Mouse (Mus musculus): ENCODE data around the gene Miip. TPM values are rescaled to one million over a fixed set of nuclear protein-coding genes. Genes with fewer than 3 reads are reported as not detected.

Gene Miip
- polyA plus RNA-seq, 1 experiment = 82.1 TPM

- no peak for TF ChIP-seq POLR2A (IDR thresholded peaks at IDR 0.05; ENCODE audit: borderline replicate concordance, extremely low read depth, insufficient read depth, insufficient read length, poor library complexity, severe bottlenecking)
- TF ChIP-seq CTCF (IDR thresholded peaks at IDR 0.05; ENCODE audit: borderline replicate concordance, extremely low read depth, insufficient read depth, insufficient read length) = no peak
- DNase-seq (ENCODE audit: low read depth) = no peak
These were observed 27.3 kb upstream of the Miip start for GRCm38 (mm10) chr4:147895815-147896330.

- DNase-seq (ENCODE audit: low read depth) = no peak
- no peak for TF ChIP-seq POLR2A (IDR thresholded peaks at IDR 0.05; ENCODE audit: borderline replicate concordance, extremely low read depth, insufficient read depth, insufficient read length, poor library complexity, severe bottlenecking)
- TF ChIP-seq CTCF (IDR thresholded peaks at IDR 0.05; ENCODE audit: borderline replicate concordance, extremely low read depth, insufficient read depth, insufficient read length) = no peak
These were observed 21.7 kb upstream of the Miip start for GRCm38 (mm10) chr4:147890341-147890740.

GRCm38 (mm10) chr4:147888237-147888636 lies 19.6 kb upstream of the Miip start:
- TF ChIP-seq POLR2A (IDR thresholded peaks at IDR 0.05; ENCODE audit: borderline replicate concordance, extremely low read depth, insufficient read depth, insufficient read length, poor library complexity, severe bottlenecking) = no peak
- no peak for TF ChIP-seq CTCF (IDR thresholded peaks at IDR 0.05; ENCODE audit: borderline replicate concordance, extremely low read depth, insufficient read depth, insufficient read length)
- DNase-seq (ENCODE audit: low read depth) = no peak

- no peak for TF ChIP-seq CTCF (IDR thresholded peaks at IDR 0.05; ENCODE audit: borderline replicate concordance, extremely low read depth, insufficient read depth, insufficient read length)
- no peak for TF ChIP-seq POLR2A (IDR thresholded peaks at IDR 0.05; ENCODE audit: borderline replicate concordance, extremely low read depth, insufficient read depth, insufficient read length, poor library complexity, severe bottlenecking)
- no peak for DNase-seq (ENCODE audit: low read depth)
These were observed 18.7 kb upstream of the Miip start for GRCm38 (mm10) chr4:147887277-147887676.

- no peak for TF ChIP-seq POLR2A (IDR thresholded peaks at IDR 0.05; ENCODE audit: borderline replicate concordance, extremely low read depth, insufficient read depth, insufficient read length, poor library complexity, severe bottlenecking)
- no peak for TF ChIP-seq CTCF (IDR thresholded peaks at IDR 0.05; ENCODE audit: borderline replicate concordance, extremely low read depth, insufficient read depth, insufficient read length)
- DNase-seq (ENCODE audit: low read depth) = no peak
These were observed 17.5 kb upstream of the Miip start for GRCm38 (mm10) chr4:147886158-147886557.

- DNase-seq (ENCODE audit: low read depth) = no peak
- TF ChIP-seq CTCF (IDR thresholded peaks at IDR 0.05; ENCODE audit: borderline replicate concordance, extremely low read depth, insufficient read depth, insufficient read length) = no peak
- no peak for TF ChIP-seq POLR2A (IDR thresholded peaks at IDR 0.05; ENCODE audit: borderline replicate concordance, extremely low read depth, insufficient read depth, insufficient read length, poor library complexity, severe bottlenecking)
These were observed 15.5 kb upstream of the Miip start for GRCm38 (mm10) chr4:147884138-147884537.

GRCm38 (mm10) chr4:147883041-147883440 lies 14.4 kb upstream of the Miip start:
- TF ChIP-seq CTCF (IDR thresholded peaks at IDR 0.05; ENCODE audit: borderline replicate concordance, extremely low read depth, insufficient read depth, insufficient read length) (no peak), POLR2A (IDR thresholded peaks at IDR 0.05; ENCODE audit: borderline replicate concordance, extremely low read depth, insufficient read depth, insufficient read length, poor library complexity, severe bottlenecking) (no peak)
- no peak for DNase-seq (ENCODE audit: low read depth)

GRCm38 (mm10) chr4:147881792-147882191 lies 13.2 kb upstream of the Miip start:
- no peak for DNase-seq (ENCODE audit: low read depth)
- TF ChIP-seq CTCF (IDR thresholded peaks at IDR 0.05; ENCODE audit: borderline replicate concordance, extremely low read depth, insufficient read depth, insufficient read length) = no peak
- TF ChIP-seq POLR2A (IDR thresholded peaks at IDR 0.05; ENCODE audit: borderline replicate concordance, extremely low read depth, insufficient read depth, insufficient read length, poor library complexity, severe bottlenecking) = no peak

GRCm38 (mm10) chr4:147879865-147880264 lies 11.2 kb upstream of the Miip start:
- no peak for DNase-seq (ENCODE audit: low read depth)
- TF ChIP-seq POLR2A (IDR thresholded peaks at IDR 0.05; ENCODE audit: borderline replicate concordance, extremely low read depth, insufficient read depth, insufficient read length, poor library complexity, severe bottlenecking) (no peak), CTCF (IDR thresholded peaks at IDR 0.05; ENCODE audit: borderline replicate concordance, extremely low read depth, insufficient read depth, insufficient read length) (no peak)

GRCm38 (mm10) chr4:147879456-147879855 lies 10.8 kb upstream of the Miip start:
- no peak for DNase-seq (ENCODE audit: low read depth)
- no peak for TF ChIP-seq POLR2A (IDR thresholded peaks at IDR 0.05; ENCODE audit: borderline replicate concordance, extremely low read depth, insufficient read depth, insufficient read length, poor library complexity, severe bottlenecking)

GRCm38 (mm10) chr4:147878537-147878936 lies 9.9 kb upstream of the Miip start:
- no peak for DNase-seq (ENCODE audit: low read depth)
- no peak for TF ChIP-seq CTCF (IDR thresholded peaks at IDR 0.05; ENCODE audit: borderline replicate concordance, extremely low read depth, insufficient read depth, insufficient read length)
- TF ChIP-seq POLR2A (IDR thresholded peaks at IDR 0.05; ENCODE audit: borderline replicate concordance, extremely low read depth, insufficient read depth, insufficient read length, poor library complexity, severe bottlenecking) = no peak

GRCm38 (mm10) chr4:147875852-147876575 lies 7.4 kb upstream of the Miip start:
- DNase-seq (ENCODE audit: low read depth) = no peak

More at GRCm38 (mm10) chr4:147875852-147876575, 7.4 kb upstream of the Miip start:
- no peak for TF ChIP-seq POLR2A (IDR thresholded peaks at IDR 0.05; ENCODE audit: borderline replicate concordance, extremely low read depth, insufficient read depth, insufficient read length, poor library complexity, severe bottlenecking)
- no peak for TF ChIP-seq CTCF (IDR thresholded peaks at IDR 0.05; ENCODE audit: borderline replicate concordance, extremely low read depth, insufficient read depth, insufficient read length)

All from brain, embryonic 14.5 days (tissue).